In the genomic region with DNA sequence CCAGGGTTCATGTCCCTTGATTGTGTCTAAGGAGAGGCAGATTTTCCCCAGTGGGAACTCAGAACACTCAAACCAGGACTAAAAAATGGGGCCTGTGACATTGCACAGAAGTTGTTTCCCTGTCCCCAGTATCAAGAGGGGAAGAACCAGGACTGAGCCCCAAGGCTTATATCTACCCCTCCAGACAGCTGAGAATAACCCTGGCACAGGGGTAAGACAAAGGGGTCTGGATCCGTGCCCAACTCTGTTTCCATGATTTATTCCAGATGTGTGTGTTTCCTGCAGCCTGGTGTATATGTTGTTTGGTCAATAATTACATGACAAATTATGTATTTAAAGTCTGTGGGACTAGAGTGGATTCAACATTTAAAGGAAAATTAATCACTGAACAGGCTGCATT, we compare ENCODE assay signal across 32 mouse cellular contexts.
A peak's percentile ranks its signal among the peaks of the same experiment; 100 is the strongest.
DNase-seq lines count a peak whose midpoint lies in the region; ATAC-seq and TF ChIP-seq lines count a peak whose summit lies in the region.
"Had no signal": no experiment of that assay in that cellular context is flagged by ENCODE, and none has a peak within 500 bp of the region (broad histone marks: within the 10 kb centered on the region; RNA-seq: fewer than 3 reads in every experiment).

No protein-coding gene starts in this region.

- DNase-seq in heart, postnatal 4 days = peak; percentile 15
- no peak for DNase-seq in heart, postnatal 36 days
- peak; percentile 43 for DNase-seq in embryo, embryonic 11 days
- DNase-seq in forelimb bud, embryonic 11.5 days (ENCODE audit: low read depth, low spot score) = peak; percentile 57
- peak; percentile 38 for DNase-seq in limb, embryonic 14.5 days (ENCODE audit: low spot score)
- DNase-seq in cerebellum, adult 18-20 months = no peak
- DNase-seq in left cerebral cortex, adult 11 months (ENCODE audit: low spot score) = no peak
- no peak for DNase-seq in cerebellum, postnatal 10 days
- DNase-seq: adrenal gland, postnatal 10 days; cerebellum, adult 9-10 months; gastrocnemius, postnatal 36 days; heart, adult 18-20 months; kidney, adult 8-10 months; kidney, postnatal 4 days; left cerebral cortex, postnatal 4 days; liver, postnatal 0 days; lung, postnatal 10 days; right cerebral cortex, adult 18-20 months; spleen, adult 18-20 months; thymus, adult 18-20 months; thymus, postnatal 25 days had no signal

- H3K36me3 ChIP-seq in limb, embryonic 14.5 days (ENCODE audit: control insufficient read depth, insufficient read depth, low read length) = no peaks in the 10 kb centered on the region
- H3K36me3 ChIP-seq: heart, embryonic 12.5 days; intestine, embryonic 15.5 days; liver, embryonic 12.5 days; midbrain, embryonic 15.5 days; neural tube, embryonic 12.5 days had no signal

- H3K9ac ChIP-seq in limb, embryonic 14.5 days (ENCODE audit: low read depth, low read length, severe bottlenecking) = no peak overlapping the region
- H3K9ac ChIP-seq: forebrain, embryonic 13.5 days; heart, embryonic 12.5 days; intestine, embryonic 15.5 days; liver, embryonic 12.5 days; liver, postnatal 0 days; midbrain, embryonic 15.5 days; neural tube, embryonic 12.5 days had no signal

- H3K4me1 ChIP-seq in limb, embryonic 14.5 days (ENCODE audit: control insufficient read depth, insufficient read depth, low read length) = peaks cover 9% of the 10 kb centered on the region
- H3K4me1 ChIP-seq: forebrain, embryonic 13.5 days; heart, embryonic 12.5 days; intestine, embryonic 15.5 days; liver, embryonic 12.5 days; midbrain, embryonic 15.5 days; neural tube, embryonic 12.5 days had no signal

- intact Hi-C loops in heart, postnatal 36 days (cut with DNase I) = no loop called here

- 9% methylated on average over 1 of the region's 1 CpGs for WGBS in limb, embryonic 14.5 days

- no peak for ATAC-seq in limb, embryonic 14.5 days (ENCODE audit: low FRiP score, low read depth)
- ATAC-seq: activated CD4-positive, CD25-positive, alpha-beta regulatory T cell, adult 4 months; forebrain, embryonic 13.5 days; hindbrain, embryonic 16.5 days; intestine, embryonic 15.5 days; liver, embryonic 12.5 days; liver, postnatal 0 days; midbrain, embryonic 15.5 days had no signal

- no peaks in the 10 kb centered on the region for H3K9me3 ChIP-seq in limb, embryonic 14.5 days (ENCODE audit: control insufficient read depth, low read length)
- H3K9me3 ChIP-seq: forebrain, embryonic 13.5 days; heart, embryonic 12.5 days; intestine, embryonic 15.5 days; liver, embryonic 12.5 days; midbrain, embryonic 15.5 days; neural tube, embryonic 12.5 days had no signal

- no peak overlapping the region for H3K4me2 ChIP-seq in limb, embryonic 14.5 days (replicated peaks; ENCODE audit: low read depth, low read length, severe bottlenecking)
- H3K4me2 ChIP-seq: forebrain, embryonic 13.5 days; heart, embryonic 12.5 days; intestine, embryonic 15.5 days; liver, embryonic 12.5 days; midbrain, embryonic 15.5 days; neural tube, embryonic 12.5 days had no signal

- no peak overlapping the region for H3K27ac ChIP-seq in limb, embryonic 14.5 days (replicated peaks; ENCODE audit: low read depth, low read length)
- H3K27ac ChIP-seq: forebrain, embryonic 13.5 days; intestine, embryonic 15.5 days; kidney, postnatal 0 days; liver, embryonic 12.5 days; macrophage; midbrain, embryonic 15.5 days; neural tube, embryonic 12.5 days had no signal

- TF ChIP-seq POLR2A in limb, embryonic 14.5 days (IDR thresholded peaks at IDR 0.05; ENCODE audit: borderline replicate concordance, extremely low read depth, insufficient read depth, insufficient read length) = no peak

- no peaks in the 10 kb centered on the region for H3K27me3 ChIP-seq in limb, embryonic 14.5 days (ENCODE audit: control insufficient read depth, insufficient read depth, low read length)
- H3K27me3 ChIP-seq: forebrain, embryonic 13.5 days; heart, embryonic 12.5 days; intestine, embryonic 15.5 days; liver, embryonic 12.5 days; midbrain, embryonic 15.5 days; neural tube, embryonic 12.5 days had no signal

- no peak overlapping the region for H3K4me3 ChIP-seq in limb, embryonic 14.5 days (replicated peaks; ENCODE audit: low read length)
- H3K4me3 ChIP-seq: forebrain, embryonic 13.5 days; heart, embryonic 12.5 days; intestine, embryonic 15.5 days; liver, embryonic 12.5 days; midbrain, embryonic 15.5 days; myocyte; neural tube, embryonic 12.5 days had no signal

Comparison
In these comparisons a context has a peak if more than half of its experiments do, and no peak if none do; other contexts are left out.
1. DNase-seq: peak in heart, postnatal 4 days (single experiment), embryo, embryonic 11 days (single experiment), forelimb bud, embryonic 11.5 days (single experiment) and limb, embryonic 14.5 days (single experiment); none in heart, postnatal 36 days (0 of 2), cerebellum, adult 18-20 months (0 of 2), left cerebral cortex, adult 11 months (single experiment) and cerebellum, postnatal 10 days (0 of 2).